Mouse (Mus musculus) kidney, postnatal 36 days (tissue): ENCODE measurements at regions not wholly inside any gene's neighbourhood (a gene's known extent, or its start where the extent isn't known, plus 50 kb on each side); places are given as distances from the start of the nearest gene placed in this dataset.

Experiments
- DNase-seq, 2 experiments: peaks; one replicate each; pipeline ENCODE4 v3.0.0; 2021 to 2022; ENCODE audit warnings: mixed read lengths in 2 of 2

DNA sequence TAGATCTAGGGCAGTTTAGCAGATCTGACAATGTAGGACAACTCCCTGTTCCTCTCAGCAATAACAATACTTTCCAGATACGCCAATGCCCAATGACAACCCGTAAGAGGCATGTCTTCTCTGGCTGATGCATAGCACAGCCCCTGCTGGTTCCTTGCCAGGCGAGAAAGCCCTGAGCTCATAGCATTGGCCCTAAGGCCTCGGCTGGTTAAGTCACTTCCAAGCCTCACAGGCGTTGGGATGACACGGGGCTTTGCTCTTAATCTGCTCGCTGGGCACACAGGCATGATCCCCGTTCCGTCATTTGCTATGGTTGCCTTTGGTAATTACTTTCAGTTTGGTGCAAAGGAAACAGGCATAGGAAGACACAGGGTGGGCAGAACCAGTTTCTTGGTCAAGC lies 111.0 kb upstream of the Sulf2 start:
- no peak for DNase-seq

DNA sequence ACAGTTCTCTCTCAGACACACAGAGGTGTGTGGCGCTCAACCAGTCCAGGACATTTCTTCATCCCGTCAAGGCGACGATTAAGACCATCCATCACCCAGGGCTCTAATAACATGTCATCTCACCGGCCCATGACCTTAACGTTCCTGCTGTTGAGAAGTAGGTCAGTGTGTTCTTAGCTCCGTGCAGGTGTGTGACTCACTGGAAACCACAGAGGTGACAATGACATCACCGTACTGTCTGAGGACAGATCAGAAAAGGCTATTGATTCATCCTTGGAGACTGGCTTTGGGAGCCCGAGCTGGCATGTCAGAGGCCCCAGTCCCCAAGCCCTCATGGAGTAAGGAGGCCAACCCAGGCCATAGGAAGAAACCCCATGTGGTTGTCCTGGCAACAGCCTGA lies 109.3 kb upstream of the Sulf2 start:
- no peak for DNase-seq

DNA sequence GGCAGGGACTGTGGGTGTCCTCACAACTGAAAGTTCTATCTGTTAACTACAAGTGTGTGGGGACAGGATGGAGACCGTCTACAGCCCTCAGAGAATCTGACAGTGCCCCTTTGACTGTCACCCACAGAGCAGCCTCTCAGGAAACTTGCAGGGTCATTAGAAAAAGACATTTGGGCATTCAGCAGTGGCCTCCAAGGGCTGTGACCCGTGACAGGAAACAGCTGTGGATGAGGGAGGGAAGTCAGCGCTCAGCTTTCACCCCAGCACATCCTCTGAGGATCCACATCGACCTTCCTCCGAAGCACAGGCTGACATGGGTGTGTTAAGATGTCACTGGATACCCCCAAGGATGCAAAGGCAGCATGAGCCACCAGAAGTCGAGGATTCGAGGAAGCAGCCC lies 106.3 kb upstream of the Sulf2 start:
- DNase-seq, result peak; percentile 68 to 73

DNA sequence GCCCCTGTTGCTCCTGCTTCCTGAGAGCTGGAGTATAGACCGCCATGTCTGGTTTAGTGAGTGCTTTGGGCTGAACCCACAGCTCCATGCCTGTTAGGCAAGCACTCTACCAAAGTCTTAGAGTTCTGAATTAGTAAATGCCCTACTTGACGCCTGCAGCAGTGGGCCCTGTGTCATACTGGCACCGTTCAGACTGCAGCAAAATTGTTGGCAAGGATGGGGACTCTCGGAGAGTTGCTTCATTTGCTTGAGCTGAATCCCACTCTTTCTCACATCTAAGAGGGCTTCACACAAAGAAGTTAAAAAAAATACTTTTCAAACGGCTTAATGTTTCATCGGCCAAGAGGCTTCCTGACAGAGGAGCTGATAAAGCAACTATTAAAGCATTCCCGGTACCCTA lies 105.6 kb upstream of the Sulf2 start:
- no peak for DNase-seq

DNA sequence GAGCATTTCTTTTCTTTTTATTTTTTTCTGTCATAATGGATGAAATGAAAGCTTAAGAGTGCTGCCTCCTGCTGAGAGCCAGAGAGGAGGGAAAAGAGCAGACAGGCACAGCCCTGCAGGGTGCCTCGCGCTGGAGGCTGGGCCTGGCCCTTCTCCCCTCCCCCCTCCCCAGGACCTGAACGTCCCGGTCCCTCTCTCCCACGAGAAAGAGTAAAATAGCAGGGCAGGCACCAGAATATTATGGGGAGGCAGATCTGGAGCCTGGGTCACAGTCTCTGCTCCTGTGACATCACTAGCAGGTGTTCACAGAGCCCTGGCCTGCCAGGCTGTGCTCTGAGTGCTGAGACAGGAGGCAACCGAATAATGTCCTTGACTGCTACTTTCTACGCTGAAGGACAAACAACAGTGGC lies 103.3 kb upstream of the Sulf2 start:
- DNase-seq, result no peak

DNA sequence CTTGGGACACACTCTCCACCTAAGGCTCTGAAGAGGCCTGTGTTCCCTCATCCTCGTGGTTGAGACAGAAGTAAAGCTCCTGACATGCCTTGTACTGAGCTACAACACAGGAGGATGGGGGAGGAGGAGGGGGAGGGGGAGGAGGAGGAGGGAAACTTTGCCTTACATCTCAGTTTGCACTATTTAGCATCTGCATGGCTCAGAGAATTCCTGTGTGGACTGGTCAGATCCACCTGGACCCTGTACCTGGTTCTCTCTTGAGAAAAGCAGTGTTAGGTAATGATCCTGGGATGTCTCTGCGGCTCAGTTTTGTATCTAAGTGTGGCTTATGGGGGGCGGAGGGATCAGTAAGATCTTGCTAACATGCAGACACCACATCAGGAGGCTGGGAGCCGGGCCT lies 102.2 kb upstream of the Sulf2 start:
- no peak for DNase-seq

DNA sequence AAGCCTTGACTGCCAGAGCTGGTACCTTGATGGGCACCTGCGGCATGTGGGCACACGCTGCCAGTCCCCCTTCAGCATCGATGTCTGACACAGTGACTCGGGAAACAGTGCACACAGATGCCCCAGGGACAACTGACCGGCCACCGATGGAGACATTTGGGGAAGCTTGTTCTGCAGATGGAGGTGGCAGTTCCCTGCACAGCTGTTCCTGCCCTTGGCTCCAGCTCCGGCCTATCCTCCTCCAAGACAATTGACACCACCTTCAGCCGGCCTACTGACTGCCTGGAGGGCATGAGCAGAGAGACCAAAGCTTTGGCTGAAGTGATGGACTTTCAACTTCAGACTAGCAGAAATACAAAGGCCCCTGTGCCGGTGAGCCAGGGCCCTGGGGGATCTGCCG lies 100.7 kb upstream of the Sulf2 start:
- DNase-seq, result no peak

DNA sequence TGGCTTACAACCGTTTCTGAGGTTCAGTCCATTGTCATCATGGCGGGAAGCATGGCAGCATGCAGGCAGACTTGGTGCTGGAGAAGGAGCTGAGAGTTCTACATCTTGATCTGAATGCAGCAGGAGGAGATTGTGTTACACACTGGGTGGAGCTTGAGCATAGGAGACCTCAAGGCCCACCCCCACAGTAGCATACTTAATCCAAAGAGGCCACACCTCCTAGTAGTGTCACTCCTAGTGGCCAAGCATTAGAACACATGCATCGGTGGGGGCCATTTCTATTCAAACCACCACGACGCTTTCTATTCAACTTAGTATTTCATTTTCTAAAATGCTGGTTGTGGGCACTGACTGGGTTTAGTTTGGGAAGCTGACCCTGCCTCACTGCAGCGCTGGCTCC lies 99.1 kb upstream of the Sulf2 start:
- no peak for DNase-seq

DNA sequence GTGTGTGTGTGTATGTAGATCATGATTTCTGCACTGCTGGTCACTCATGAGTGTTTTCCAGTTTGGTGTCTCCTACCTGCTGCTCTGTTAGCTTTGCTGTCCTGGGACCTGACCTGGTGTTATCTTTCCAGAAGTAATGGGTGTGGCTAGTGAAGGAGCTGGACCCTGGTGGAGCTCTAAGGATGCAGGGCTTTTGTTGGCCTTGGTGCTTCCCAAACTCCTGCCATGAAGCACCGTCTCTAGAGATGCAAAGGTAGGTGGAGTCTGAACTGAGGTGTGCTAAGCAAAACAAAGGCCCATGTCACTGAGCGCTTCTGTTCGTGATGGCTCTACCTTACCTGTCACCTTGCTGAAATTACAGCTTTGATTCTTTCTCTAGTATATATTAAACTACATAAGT lies 96.6 kb upstream of the Sulf2 start:
- DNase-seq, result no peak

DNA sequence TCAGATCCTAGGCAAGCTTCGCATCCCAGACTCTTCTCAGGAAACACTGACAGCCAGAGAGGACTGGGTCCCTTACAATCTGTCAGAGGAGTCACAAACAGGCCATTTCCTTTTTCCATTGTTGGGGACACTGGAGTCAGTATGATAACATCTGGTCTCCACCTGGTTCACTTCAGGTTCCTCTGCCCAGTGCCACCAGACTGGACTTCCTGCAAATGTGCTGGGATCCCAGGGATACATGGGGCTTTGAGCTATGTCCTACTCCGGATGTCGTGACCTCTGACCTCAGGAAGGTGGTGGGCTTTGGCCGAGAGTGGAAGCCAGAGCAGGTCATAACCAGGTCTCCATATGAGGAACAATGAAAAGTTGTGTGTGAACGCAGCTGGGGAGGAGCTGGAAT lies 96.0 kb upstream of the Sulf2 start:
- DNase-seq, result peak; percentile 72 to 81

DNA sequence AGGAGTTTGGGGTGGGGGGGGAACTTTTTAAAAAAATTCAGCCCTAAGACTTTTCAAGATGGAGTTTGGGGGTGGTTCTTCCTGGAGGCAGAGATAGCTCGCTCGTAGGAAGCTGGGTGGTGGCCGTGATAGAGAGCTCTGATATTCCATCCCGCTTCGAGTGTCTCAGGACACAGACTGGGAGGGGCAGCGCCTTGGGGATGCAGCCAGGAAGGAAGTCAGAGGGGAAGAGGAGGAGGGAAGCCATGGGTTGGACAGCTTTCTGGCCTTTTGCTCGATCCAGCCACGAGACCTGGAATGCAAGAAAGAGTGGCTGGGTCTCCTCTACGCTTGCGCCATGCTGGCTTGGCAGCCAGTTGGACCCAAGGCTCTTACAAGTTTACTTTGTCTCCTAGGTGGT lies 95.1 kb upstream of the Sulf2 start:
- peak; percentile 65 to 81 for DNase-seq

DNA sequence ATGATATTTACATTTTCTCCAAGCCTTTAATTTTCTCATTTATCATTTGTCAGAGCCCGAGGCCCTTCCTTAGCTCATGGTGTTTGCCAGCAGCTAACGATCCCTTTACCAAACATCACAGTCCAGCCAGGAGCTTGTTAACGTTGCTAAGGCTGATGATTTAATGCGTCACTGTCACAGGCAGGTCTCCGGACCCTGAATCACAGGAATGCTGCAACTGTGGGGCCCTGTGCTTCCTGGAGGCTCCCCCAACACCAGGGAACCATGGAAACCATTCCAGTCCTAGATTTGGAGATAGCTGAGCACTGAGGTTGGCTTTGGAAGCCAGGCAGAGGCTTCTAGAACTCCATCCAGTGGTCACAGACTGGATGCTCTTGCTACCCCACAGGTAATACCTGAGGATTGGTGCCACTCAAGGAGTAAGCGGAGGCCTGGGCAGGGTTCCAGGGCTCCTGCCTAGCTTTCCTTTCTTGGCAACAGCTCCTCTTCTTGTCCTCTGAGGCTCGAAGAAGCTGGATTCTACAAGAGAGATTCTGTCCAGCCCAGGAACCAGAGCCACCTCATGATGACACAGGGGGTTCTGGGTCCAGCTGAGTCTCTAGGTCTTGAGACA lies 94.0 kb upstream of the Sulf2 start:
- DNase-seq, result peak in 1 of 2 experiments; percentile 56

DNA sequence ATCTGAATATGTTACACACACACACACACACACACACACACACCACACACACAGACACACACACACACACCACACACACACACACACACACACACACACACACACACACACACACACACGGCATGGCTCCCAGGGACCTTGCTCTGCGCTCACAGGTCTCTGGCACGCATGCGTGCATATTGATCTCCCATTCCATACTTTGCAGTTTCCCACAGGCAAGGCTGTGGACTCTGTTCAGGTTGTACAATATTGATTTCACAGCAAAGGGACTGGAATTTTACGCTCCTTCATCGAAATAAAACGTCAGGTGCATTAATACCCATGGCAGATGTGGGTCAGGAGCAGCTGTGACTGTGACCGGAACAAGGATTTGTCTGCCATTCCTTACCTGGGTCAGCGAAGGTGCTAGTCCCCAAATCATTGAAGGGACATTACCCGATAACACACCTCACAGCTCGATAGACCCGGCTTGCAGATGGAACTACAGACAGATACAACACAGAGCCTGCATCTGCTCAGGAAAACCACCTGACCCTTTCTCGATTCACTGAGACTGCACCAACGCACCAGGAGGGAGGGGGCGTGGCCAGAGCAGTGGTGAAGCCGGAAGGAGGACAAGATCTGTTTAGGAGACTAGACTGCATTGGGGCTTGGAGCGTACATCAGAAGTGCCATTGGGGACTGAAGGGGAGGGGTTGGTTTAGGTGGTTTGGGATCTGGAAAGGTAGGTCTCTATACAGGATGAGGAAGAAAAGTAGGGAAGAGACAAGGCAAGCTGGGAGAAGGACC lies 91.1 kb upstream of the Sulf2 start:
- peak in 1 of 2 experiments; percentile 54 for DNase-seq

DNA sequence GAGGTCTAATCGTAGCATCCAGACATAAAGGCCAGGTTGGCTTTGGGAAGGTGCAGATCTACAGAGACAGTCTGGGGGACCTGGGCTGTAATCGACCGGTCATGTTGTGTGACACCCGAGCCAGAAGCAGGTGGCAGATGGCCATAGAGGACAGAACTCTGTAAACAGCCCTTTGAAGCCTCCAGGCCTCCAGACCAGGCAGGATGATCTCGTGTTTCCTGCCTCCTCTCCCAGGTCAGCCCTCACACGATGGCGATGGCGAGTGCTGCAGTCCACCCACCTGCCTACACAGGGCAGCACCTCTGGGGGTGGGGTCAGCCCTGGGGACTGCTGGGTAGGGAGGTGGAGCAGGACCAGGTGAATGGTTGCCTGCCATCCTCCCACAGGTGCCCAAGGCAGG lies 89.8 kb upstream of the Sulf2 start:
- DNase-seq, result no peak

DNA sequence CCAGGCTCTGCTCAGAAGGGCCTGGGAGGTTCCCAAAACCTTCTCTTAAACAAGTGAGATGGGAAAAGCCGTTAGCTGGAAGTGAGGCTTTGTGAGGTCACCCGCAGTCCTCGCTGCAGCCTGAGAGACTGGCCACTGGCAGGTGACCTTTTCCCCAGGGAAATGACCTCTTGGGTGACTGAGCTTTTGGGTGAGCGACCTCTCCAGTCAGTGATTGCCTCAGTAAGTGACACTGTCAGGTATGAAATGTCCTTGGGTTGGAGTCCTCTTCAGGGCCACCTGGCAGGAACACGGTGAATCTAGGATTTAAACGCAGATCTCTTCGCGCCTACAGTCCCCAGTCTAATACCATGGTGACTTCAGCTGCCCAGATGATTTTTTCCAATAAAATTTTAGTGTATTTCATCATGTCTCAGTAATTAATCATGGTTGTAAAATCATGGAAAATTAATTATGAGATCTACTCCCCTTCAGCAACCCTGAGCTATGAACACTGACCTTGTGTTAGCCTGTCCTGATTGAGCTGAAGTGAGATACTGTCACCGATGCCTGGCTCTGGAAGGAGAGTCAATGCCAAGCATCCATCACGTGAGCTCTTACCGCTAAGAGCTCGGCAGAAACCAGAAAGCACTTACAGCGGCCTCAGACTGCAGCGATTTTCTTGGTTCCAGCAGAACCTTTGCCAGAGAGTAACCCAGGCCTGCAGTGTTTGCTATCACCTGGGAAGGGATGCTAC lies 87.5 kb upstream of the Sulf2 start:
- no peak for DNase-seq

DNA sequence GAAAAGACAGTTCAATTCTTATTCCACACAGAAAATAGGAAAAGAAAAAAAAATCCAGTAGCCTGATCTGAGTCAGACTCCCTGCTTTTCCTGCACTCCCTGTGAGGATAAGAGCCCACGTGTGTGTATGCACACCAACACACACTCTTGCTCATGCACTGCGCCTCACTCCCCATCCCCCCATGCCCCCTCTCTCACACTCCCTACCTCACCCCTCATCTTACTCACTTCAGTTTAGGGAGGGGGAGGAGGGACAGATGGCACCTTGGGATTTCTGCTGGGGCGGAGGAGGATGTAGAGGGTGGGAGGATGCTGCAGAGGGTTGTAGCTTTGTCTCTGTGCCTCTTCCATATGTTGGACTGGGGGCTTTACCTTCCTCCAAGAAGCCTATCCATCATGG lies 85.8 kb upstream of the Sulf2 start:
- no peak for DNase-seq

DNA sequence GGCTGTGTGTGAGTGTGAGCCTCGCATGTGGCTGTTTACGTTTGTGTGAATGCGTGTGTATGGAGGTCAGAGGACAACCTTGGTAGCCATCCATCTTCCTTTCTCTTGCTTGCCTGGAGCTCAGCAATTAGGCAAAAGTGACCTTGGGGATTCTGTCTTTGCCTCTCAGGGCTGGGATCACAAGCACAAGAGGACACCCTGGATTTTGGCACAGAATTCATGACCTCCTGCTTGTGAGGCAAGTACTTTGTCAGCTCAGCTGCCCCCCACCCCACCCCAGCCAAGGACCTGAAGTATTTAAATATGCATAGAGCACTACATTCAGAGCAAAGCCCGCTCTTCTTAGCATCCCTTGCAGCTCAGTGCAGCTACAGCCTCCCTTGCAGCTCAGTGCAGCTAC lies 84.6 kb upstream of the Sulf2 start:
- no peak for DNase-seq

DNA sequence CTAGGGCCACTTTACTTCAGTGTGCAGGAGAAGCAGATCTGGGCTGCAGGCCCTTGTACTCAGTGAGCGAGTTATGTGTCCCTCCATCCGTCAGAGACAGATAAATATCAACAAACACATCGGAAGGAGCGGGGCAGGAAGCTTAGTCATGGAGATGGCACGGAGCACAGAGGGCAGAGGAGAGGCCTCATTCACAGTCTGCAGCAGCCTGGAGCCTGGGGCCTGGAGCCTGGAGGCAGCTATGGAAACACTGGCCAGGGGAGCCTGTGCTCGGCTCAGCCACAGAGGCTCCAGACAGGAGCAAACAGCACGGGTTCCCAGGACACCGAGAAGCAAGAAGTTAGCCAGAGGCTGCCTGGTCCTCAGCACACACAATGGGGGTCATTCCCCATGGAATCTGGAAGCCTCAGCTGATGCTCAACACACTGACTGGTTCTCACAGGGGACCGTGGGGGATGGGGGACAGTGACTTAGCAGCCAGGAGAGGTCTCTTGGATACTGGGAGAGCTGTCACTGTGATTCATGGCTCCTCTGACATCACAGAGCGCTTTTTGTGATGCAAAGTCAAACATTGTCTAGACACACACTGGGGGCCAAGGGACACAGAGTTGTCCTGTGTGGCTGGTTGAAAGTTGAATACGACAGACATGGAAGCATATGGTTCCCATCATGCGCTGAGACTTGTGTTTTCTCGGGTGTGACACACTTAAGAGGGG lies 82.2 kb upstream of the Sulf2 start:
- DNase-seq, result peak in 1 of 2 experiments; percentile 14

DNA sequence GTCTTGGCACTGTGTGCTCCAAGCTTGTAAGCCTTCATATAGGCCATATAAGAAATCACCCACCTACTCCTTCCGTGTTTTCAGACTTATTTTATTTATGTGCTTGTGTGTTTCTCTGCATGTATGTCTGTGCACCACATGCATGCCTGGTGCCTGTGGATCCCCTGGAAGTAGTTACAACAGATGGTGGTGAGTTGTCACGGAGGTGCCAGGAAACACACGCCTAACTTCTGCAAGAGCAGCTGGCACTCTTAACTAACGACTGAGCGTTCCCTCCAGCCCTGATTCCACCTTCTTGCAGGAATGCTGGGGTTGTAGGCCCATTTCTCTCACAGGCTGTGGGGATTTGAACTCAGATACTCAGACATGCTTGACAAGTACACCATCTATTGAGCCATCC lies 80.6 kb upstream of the Sulf2 start:
- DNase-seq, result no peak

DNA sequence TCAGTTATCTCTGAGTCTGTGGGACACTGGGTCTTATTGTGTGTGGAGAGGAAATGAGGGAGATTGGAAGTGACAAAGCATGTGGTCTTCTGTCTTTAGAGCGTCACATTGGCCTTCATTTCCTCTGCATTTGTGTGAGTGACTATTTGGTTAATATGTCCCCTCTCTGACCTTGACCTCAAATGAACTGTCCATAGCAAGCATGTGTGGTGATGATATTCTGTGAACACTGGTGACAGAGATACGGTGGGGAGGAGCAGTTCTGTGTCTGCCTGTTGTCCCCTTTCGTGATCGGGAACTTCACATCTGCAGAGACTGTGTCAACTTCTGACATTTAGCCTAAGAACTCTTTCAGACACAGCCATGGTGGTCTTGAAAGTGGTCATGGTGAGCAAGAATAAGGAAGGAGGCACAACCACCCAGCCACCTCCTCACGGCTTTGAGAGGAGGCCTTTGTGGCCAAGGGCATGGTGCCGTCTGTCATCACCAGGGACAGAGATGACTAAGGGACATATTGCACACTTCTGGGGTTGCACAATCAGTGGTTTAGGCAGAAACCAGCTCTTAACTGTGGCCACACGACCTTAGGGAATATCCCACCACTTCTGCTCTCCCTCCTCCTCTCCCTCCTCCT lies 79.2 kb upstream of the Sulf2 start:
- DNase-seq, result no peak

DNA sequence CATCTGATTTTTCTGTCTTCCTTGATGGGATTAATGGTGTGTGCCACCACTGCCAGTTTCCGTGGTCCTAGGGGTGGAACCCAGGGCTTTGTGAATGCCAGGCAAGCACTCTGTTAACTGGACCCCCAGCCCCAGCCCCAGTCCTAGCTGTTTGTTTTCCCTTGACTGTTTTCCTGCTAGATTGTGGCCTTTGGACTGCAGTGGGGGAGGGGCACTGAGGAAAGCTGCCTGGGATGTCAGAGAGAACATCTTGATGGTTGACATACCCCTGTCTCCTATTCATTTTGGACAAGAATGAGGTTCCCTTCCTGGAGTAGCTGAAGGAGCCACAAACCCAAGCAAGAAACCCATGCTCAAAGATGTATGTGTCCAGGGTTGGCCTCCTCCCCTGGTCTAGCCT lies 77.8 kb upstream of the Sulf2 start:
- peak; percentile 60 to 78 for DNase-seq

DNA sequence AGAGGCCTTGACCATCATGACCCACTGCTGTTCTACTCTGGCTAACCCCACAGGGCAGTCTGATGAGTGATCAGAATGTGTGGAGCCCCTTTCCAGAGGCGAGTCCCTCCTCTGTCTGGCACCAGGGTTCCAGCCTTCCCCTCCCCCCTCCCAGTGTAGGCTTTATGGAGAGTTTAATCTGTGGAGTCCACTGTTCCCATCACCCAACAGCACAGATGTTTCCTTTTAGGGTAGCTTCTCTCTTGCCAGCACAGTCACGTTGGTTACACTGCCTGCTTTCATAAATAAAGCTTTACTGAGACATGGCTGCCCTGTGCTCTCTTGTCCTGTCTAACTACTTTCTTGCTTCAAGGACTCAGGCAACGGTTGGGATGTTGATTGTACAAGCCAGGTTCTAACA lies 76.9 kb upstream of the Sulf2 start:
- no peak for DNase-seq

DNA sequence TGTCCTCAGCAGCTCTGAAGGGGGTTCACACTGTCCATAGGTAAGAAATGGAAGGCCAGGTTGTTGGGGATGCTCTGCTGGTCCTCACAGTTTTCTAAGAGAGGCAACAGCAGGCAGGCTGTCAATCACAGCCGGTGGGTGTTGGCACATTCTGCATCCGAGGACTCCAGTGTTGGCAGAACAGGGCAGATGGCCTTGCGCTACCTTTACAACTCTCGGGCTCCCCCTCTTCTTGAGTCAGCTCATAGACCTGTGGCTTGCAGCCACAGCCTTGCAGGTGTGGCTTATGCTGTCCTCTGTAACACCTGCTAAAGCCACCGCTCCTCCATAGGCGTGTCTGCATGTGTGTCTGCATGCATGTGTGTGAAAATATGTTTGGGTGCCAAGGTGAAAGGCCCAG lies 75.2 kb upstream of the Sulf2 start:
- no peak for DNase-seq
